Mouse (Mus musculus): ENCODE results near the gene Fahd1. TPM values are rescaled to one million over a fixed set of nuclear protein-coding genes. Genes with fewer than 3 reads are reported as not detected.

Fahd1 gene
- polyA plus RNA-seq, 1 experiment from 2014 or later, result 18.2 TPM

DNA sequence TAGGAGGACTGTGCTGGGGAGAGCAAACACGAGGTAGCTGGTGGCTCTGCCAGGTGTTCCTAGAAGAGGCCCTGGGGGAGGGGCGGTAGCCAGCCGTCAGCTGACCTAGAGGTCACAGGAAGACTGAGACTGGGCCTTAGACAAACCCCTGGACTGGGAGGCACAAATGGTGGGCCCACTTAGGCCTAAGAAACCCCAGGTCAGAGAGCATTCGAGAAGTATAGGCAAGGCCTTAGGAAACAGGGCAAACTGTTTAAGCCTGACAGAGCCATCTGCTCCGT lies 27.9 kb upstream of the Fahd1 start:
- H3K27ac ChIP-seq, result no peak overlapping the region
- WGBS, result 40% methylated on average over 5 of the region's 5 CpGs
- ATAC-seq (ENCODE audit: low FRiP score, low read depth), result no peak
- no peak overlapping the region for H3K4me3 ChIP-seq
- H3K9me3 ChIP-seq, result no peaks in the 10 kb centered on the region
- H3K27me3 ChIP-seq (replicated peaks), result no peaks in the 10 kb centered on the region
- no peak overlapping the region for H3K4me2 ChIP-seq (replicated peaks)
- no peak overlapping the region for H3K9ac ChIP-seq
- H3K36me3 ChIP-seq, result peaks cover 7% of the 10 kb centered on the region
- H3K4me1 ChIP-seq, result no peaks in the 10 kb centered on the region

DNA sequence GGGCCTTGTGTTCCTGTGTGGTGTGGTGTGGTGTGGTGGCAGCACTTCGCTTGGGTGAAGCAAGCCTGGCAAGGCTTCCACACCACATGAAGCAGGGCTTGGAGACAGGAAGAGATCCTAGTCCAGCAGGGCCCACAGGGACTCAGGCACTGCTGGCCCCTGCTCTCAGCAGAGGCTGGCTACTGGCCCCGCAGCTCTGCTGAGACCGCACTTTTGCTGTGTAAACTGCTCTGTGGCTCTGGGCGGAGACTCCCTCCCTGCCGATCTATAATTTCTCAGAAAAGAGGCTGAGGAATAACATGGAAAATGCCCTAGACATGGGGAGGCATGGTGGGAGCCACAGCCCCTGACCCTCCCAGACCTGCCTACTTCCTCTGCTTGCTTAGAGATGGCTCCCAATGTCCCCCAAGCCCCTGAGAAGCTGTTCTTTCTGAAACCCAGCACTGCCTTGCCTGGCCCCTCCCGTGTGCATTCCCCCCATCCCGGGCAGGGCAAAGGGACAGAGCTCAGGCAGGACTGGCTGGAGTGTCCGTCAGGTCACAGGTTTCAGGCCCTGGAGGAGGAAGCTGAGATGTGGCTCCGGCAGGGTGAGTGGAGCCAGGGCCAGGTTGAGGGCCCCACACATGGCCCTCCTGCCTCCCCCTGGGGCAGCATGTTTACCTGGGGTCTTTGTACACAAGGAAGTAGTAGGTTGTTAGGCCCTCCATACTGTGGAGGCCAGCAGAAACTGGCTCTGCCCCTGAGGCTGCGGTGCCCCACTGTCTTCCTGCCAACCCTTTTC lies 27.4 kb upstream of the Fahd1 start:
- no peak overlapping the region for H3K4me3 ChIP-seq
- ATAC-seq (ENCODE audit: low FRiP score, low read depth), result no peak
- no peaks in the 10 kb centered on the region for H3K9me3 ChIP-seq
- H3K36me3 ChIP-seq, result peaks cover 2% of the 10 kb centered on the region
- no peak overlapping the region for H3K27ac ChIP-seq
- H3K4me2 ChIP-seq (replicated peaks), result no peak overlapping the region
- WGBS, result 68% methylated on average over 10 of the region's 10 CpGs
- no peaks in the 10 kb centered on the region for H3K4me1 ChIP-seq
- H3K27me3 ChIP-seq (replicated peaks), result no peaks in the 10 kb centered on the region
- H3K9ac ChIP-seq, result no peak overlapping the region

DNA sequence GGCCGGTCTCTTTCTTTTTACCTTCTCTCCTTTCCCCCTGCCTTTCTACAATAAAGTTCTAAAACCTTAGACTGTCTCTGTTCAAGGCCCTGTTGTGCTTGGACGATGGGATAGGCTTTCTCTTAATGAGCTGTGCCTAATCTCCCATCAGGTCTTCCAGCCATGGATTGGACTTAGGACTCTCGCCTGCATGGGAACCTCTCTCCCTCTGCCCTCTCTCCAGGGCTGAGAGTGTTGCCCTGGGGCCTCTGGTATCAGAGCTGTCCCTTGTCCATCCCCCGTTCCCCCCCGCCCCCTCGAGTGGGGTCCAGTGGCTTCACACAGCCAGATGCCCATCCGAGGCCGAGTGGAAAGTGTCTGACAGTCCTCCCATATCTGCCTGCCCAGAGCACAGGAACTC lies 24.8 kb upstream of the Fahd1 start:
- no peak overlapping the region for H3K4me3 ChIP-seq

DNA sequence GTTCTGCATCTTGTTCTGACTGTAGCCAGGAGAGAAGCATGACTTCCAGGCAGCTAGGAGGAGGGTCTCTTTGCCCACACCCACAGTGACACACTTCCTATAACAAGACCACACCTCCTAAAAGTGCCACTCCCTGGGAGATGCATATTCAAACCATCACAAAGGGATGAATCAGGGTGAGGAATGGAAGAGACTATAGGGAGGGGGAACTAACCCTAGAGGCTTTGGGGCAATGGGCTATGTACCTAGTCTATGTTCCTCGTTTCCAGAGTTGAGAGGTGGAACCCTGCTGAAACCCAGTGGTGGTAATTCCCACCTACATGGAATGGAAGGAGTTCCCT lies 24.2 kb upstream of the Fahd1 start:
- Histone ChIP-seq H3K4me3 (no peak overlapping the region), H3K4me1 (no peaks in the 10 kb centered on the region), H3K27me3 (replicated peaks) (no peaks in the 10 kb centered on the region), H3K9ac (no peak overlapping the region), H3K27ac (no peak overlapping the region), H3K4me2 (replicated peaks) (no peak overlapping the region), H3K9me3 (no peaks in the 10 kb centered on the region), H3K36me3 (no peaks in the 10 kb centered on the region)
- no peak for ATAC-seq (ENCODE audit: low FRiP score, low read depth)
- 75% methylated on average over 1 of the region's 1 CpGs for WGBS

More for the DNA sequence above, 24.8 kb upstream of the Fahd1 start:
- no peaks in the 10 kb centered on the region for H3K4me1 ChIP-seq
- no peaks in the 10 kb centered on the region for H3K27me3 ChIP-seq (replicated peaks)
- H3K27ac ChIP-seq, result no peak overlapping the region
- 86% methylated on average over 8 of the region's 8 CpGs for WGBS
- no peak for ATAC-seq (ENCODE audit: low FRiP score, low read depth)
- no peaks in the 10 kb centered on the region for H3K9me3 ChIP-seq
- no peak overlapping the region for H3K9ac ChIP-seq
- no peak overlapping the region for H3K4me2 ChIP-seq (replicated peaks)
- H3K36me3 ChIP-seq, result no peaks in the 10 kb centered on the region

DNA sequence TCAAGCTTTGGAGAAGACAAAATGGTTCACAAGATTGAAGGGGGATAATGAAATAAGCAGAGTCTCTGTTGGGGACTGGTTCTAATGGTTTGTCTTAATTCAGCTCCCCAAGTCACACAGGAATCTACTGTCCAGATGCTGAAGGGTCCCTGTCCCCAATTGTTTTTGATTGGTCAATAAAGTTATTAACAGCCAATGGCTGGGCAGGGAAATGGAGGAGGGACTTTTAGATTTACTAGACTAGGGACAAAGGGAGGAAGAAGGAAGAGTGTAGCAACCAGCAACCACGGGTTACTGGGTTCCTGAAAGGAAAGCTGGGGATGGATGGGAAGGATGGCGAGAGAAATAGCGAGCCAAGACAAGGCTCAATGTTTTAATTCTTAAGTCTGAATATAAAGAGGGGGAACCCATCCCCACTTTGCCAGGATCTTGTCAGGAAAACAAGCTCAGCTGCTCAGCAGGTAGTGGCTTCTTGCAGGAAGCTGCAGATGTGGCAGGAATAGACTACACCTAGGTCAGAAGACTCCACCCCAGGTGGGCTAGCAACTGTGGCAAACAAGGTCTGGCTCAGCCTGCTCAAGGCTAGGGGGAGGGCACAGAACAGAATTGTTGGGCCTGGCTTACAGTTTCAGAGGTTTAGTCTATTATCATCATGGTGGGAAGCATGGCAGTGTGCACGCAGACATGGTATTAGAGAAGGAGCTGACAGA lies 23.7 kb upstream of the Fahd1 start:
- no peaks in the 10 kb centered on the region for H3K36me3 ChIP-seq
- no peak overlapping the region for H3K4me3 ChIP-seq
- H3K9me3 ChIP-seq, result no peaks in the 10 kb centered on the region
- H3K9ac ChIP-seq, result no peak overlapping the region
- no peak overlapping the region for H3K4me2 ChIP-seq (replicated peaks)
- no peak for ATAC-seq (ENCODE audit: low FRiP score, low read depth)
- WGBS, result 40% methylated on average over 4 of the region's 4 CpGs
- H3K27me3 ChIP-seq (replicated peaks), result no peaks in the 10 kb centered on the region
- no peaks in the 10 kb centered on the region for H3K4me1 ChIP-seq
- H3K27ac ChIP-seq, result no peak overlapping the region

DNA sequence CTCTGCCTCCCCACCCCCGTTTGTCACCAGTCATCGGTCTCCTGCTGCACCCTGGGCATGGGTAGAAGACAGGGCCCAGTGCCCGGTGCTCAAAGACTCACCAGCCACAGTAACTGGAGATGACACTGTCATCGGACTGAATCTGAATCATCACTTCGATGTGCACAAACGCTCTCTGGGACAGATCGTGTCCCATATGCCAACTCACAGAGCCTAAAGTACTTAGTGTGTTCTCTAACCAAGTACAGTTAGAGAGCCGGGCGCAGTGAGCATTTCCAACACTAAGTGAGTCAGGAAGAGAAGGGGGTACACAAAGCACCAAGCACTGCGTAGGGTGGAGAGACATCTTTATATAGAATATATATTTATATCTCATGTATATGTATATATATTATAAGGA lies 17.8 kb upstream of the Fahd1 start:
- Histone ChIP-seq H3K27me3 (replicated peaks) (no peaks in the 10 kb centered on the region), H3K9me3 (no peaks in the 10 kb centered on the region), H3K9ac (no peak overlapping the region), H3K4me3 (no peak overlapping the region), H3K36me3 (peaks cover 12% of the 10 kb centered on the region; the same call in 1 of the 2 replicates), H3K4me1 (no peaks in the 10 kb centered on the region), H3K27ac (no peak overlapping the region), H3K4me2 (replicated peaks) (no peak overlapping the region)
- ATAC-seq (ENCODE audit: low FRiP score, low read depth), result no peak
- WGBS, result 96% methylated on average over 10 of the region's 10 CpGs

DNA sequence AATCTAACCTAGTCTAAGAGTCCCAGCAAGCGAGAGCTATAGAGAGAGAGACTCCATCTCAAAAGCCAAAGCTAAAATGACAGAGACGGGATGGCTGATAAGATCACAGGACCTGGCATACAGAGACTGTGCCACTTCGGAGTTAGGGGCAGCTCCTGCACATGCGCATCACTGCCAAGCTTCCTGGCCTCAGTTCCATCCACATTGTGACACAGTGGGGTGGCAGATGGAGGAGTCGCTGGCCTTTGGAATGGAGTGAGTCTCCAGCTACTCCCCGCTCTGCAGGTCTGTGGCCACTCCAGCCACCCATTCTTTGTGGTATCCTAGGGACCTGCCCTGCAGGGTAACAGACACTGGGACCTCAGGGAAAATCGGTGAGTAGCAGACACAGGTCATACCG lies 15.6 kb upstream of the Fahd1 start, which contains the start of gene Igfals:
Gene Igfals, plus strand, starts transcription at position 222 of the 400 bp plus-strand sequence.
- Histone ChIP-seq H3K27ac (no peak within 1 kb of the TSS), H3K4me3 (no peak within 1 kb of the TSS), H3K27me3 (replicated peaks) (no peaks in the 10 kb centered on the region), H3K9me3 (no peaks in the 10 kb centered on the region), H3K9ac (no peak within 1 kb of the TSS), H3K4me2 (replicated peaks) (no peak within 1 kb of the TSS), H3K36me3 (peaks cover 25% of the 10 kb centered on the region), H3K4me1 (no peaks in the 10 kb centered on the region)
- no peak for ATAC-seq (ENCODE audit: low FRiP score, low read depth)
- 88% methylated on average over 8 of the region's 8 CpGs for WGBS

DNA sequence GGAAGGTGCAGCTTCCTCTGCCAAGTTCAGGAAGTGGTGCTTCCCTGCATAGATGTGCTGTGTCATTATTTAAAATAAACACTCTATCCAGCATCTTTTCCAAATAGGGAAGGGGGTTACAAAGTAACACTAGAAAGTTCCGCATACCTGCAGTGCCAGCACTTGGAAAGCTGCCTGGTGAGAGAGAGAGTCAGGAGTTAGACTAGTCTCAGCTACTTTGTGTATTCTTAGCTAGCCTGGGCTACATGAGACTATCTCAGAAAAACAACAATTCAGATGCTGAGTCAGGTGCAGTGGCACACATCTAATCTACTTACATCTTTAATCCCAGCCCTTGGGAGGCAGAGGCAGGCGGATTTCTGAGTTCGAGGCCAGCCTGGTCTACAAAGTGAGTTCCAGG lies 11.6 kb upstream of the Fahd1 start:
- Histone ChIP-seq H3K9ac (no peak overlapping the region), H3K27ac (no peak overlapping the region), H3K4me1 (no peaks in the 10 kb centered on the region), H3K27me3 (replicated peaks) (no peaks in the 10 kb centered on the region), H3K9me3 (no peaks in the 10 kb centered on the region), H3K4me3 (no peak overlapping the region), H3K4me2 (replicated peaks) (no peak overlapping the region), H3K36me3 (peaks cover 44% of the 10 kb centered on the region)
- ATAC-seq (ENCODE audit: low FRiP score, low read depth), result no peak
- WGBS, result 92% methylated on average over 3 of the region's 3 CpGs

DNA sequence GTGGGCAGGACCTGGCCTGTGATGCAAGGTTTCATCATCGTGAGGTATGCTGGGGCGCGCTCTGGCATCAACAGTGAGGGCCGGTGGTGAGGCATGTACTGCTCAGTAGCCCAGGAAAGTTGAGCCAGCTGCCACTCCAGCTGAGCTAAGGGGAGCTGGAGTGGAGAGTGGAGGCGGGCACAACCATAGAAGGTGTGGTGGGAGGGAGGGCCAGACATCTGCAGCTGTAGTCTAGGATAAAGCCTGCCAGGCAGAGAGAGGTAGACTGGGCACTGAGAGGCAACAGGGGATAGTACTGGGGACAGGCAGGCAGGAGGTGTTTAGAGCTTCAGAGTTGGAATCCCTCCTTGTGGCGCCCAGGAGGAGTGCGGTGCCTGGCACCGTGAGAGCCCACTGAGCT lies 9.9 kb upstream of the Fahd1 start:
- no peak for ATAC-seq (ENCODE audit: low FRiP score, low read depth)
- Histone ChIP-seq H3K27me3 (replicated peaks) (no peaks in the 10 kb centered on the region), H3K4me3 (no peak overlapping the region), H3K4me1 (no peaks in the 10 kb centered on the region), H3K27ac (no peak overlapping the region), H3K9me3 (no peaks in the 10 kb centered on the region), H3K9ac (no peak overlapping the region), H3K4me2 (replicated peaks) (no peak overlapping the region), H3K36me3 (peaks cover 49% of the 10 kb centered on the region)
- 96% methylated on average over 8 of the region's 8 CpGs for WGBS

DNA sequence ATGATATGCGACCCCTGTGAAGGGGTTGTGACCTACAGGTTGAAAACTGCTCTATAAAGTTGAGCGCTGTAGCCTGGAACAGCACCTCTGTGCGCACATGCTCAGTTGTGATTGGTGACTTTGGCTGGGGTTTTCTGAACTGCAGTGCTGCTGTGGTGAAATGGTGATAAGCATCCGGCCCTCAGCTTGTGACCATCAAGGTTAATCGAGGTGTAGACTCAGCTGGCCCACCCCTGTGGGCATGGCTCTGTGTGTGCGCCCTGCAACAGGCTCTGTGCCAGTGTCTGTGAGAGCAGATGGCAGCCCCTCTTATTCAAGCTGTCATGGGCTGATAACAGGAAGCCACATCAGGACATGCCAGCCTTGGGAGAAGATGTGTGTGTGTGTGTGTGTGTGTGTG lies 8.8 kb upstream of the Fahd1 start:
- no peak overlapping the region for H3K9ac ChIP-seq
- 87% methylated on average over 6 of the region's 6 CpGs for WGBS
- no peak for ATAC-seq (ENCODE audit: low FRiP score, low read depth)
- no peak overlapping the region for H3K4me3 ChIP-seq
- no peaks in the 10 kb centered on the region for H3K9me3 ChIP-seq
- no peak overlapping the region for H3K27ac ChIP-seq
- no peaks in the 10 kb centered on the region for H3K4me1 ChIP-seq
- peaks cover 43% of the 10 kb centered on the region for H3K36me3 ChIP-seq
- no peak overlapping the region for H3K4me2 ChIP-seq (replicated peaks)
- no peaks in the 10 kb centered on the region for H3K27me3 ChIP-seq (replicated peaks)

DNA sequence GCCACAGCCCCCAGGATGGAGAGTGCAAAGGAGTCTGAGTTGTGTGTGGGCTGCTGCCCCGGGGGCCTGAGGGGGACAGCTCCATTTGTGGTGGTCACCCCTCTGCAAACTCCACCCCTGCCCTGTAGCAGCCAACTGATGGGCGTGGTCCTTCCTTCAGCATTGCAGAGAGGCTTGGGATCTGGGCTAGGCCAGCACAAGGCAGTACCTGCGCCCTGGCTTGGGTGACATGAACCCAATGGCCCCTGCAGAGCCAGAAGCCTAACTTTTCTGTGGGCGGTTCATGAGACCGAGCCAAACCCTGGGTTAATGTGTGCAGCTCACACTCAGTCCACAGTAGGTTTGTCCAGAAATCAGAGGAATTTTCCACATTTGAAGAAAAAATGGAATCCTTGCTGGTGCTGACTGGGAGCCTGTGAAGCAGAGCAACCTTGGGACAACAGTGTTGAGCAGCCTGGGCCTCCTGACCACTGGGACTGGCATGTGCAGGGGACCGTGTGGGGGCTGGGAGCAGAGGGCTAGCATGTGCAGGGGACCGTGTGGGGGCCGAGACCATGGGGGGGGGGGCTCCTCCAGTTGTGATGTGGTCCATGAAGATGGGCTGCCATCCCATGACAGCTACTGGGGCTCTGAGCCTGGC lies 7.8 kb upstream of the Fahd1 start:
- H3K4me2 ChIP-seq (replicated peaks), result no peak overlapping the region
- no peak overlapping the region for H3K9ac ChIP-seq
- no peak overlapping the region for H3K4me3 ChIP-seq
- peaks cover 44% of the 10 kb centered on the region for H3K36me3 ChIP-seq
- WGBS, result 81% methylated on average over 8 of the region's 8 CpGs
- H3K4me1 ChIP-seq, result no peaks in the 10 kb centered on the region
- no peak for ATAC-seq (ENCODE audit: low FRiP score, low read depth)
- H3K9me3 ChIP-seq, result no peaks in the 10 kb centered on the region
- no peaks in the 10 kb centered on the region for H3K27me3 ChIP-seq (replicated peaks)
- no peak overlapping the region for H3K27ac ChIP-seq

DNA sequence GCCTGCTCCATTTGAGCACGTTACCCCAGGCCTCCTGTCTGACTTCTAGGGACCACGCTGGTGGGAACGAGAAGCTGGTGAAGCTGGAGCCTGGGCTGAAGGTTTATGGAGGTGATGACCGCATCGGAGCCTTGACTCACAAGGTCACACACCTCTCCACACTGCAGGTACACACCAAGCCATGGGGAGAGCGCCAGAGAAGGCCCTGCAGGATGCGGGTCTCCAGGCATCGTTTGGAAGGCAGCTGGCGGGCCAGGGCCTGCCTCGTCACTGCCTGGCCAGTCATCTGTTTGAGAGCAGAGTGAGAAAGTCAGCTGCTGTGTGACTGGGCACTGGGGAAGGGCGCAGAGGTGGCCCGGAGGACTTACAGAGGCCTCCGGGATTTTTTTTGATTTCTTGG lies 6.4 kb upstream of the Fahd1 start:
- Histone ChIP-seq H3K4me1 (peaks cover under 1% of the 10 kb centered on the region; the same call in 1 of the 2 replicates), H3K9me3 (no peaks in the 10 kb centered on the region), H3K27me3 (replicated peaks) (peaks cover 3% of the 10 kb centered on the region; the same call in 1 of the 2 replicates), H3K36me3 (peaks cover 39% of the 10 kb centered on the region), H3K27ac (no peak overlapping the region), H3K4me2 (replicated peaks) (no peak overlapping the region), H3K9ac (no peak overlapping the region), H3K4me3 (no peak overlapping the region)
- no peak for ATAC-seq (ENCODE audit: low FRiP score, low read depth)
- 93% methylated on average over 13 of the region's 13 CpGs for WGBS

Measured in neural tube, embryonic 12.5 days (tissue).